Mouse (Mus musculus) heart, adult 2 months (tissue): Measurements from ENCODE around the gene Krt25.

Experiments used
- CTCF ChIP-seq: fragments of 200-600 bp; IDR thresholded peaks from 2 replicates; pipeline ENCODE4 v1.8.1; 2022; ENCODE audit warnings: antibody characterized with exemption, mild to moderate bottlenecking, moderate library complexity
- EP300 ChIP-seq: fragments of 200-500 bp; IDR thresholded peaks from 2 replicates; pipeline ENCODE4 v1.6.1; 2011; ENCODE audit warnings: low read depth, low read length, control low read depth; ENCODE audit not compliant: insufficient read depth
- POLR2A ChIP-seq: fragments of 200-500 bp; IDR thresholded peaks from 2 replicates; pipeline ENCODE4 v1.6.1; 2011; ENCODE audit warnings: mild to moderate bottlenecking, low read depth, low read length, control low read depth; ENCODE audit not compliant: insufficient read depth

DNA sequence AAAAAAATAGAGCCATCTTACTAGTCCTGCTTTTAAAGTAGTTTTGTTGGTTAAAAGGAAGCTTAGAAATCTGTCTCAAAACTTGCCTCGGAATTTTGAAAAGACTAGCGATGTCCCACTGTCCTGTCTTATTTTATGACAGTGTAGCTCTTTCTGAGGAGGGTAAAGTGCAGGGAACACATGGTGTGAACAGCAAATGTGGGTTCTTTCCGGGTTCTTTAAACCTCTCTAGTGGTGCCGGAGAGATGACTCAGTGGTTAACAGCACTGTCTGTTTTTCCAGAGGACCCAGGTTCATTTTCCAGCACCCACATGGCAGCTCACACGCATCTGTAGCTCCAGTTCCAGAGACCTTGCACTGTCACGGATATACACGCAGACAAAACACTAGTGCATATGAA, 53.6 kb downstream of the Krt25 start:
- TF ChIP-seq CTCF (no peak), POLR2A (no peak), EP300 (no peak)
